Mouse (Mus musculus) heart, postnatal 0 days (tissue): ENCODE measurements around the gene Ints13.

Source experiments
- CTCF ChIP-seq: IDR thresholded peaks from 2 replicates; pipeline ENCODE4 v1.5.1; 2016; ENCODE audit warnings: antibody characterized with exemption, control low read depth, low read depth
- EP300 ChIP-seq: IDR thresholded peaks from 2 replicates; pipeline ENCODE4 v1.6.1; 2016; ENCODE audit warnings: antibody characterized with exemption, low read depth

DNA sequence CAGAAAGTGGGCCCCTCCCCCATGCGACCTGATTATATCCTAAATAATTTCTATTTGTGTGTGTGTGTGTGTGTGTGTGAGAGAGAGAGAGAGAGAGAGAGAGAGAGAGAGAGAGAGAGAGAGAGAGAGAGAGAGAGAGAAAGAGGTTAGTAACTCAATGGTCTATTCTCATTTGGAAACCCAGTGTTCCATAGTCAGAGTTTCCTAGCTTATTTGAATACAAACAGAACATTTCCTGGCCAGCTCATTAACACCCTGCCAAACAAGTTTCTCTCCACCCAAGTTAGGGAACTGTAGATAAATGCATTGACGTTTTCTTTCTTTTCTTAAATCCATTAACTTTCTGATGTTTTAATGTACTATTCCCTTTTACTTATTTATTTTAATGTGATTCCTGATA is 39.6 kb downstream of the Ints13 start:
- TF ChIP-seq CTCF (no peak), EP300 (no peak)
